Mouse (Mus musculus) heart, embryonic 16.5 days (tissue): Measurements from ENCODE around the gene Oxsm. TPM values are rescaled to one million over a fixed set of nuclear protein-coding genes. Genes with fewer than 3 reads are reported as not detected.

Source experiments
- ATAC-seq: fragments of 200-750 bp; cut with Nextera tagmentation; replicated peaks from 2 replicates; pipeline ENCODE4 v1.8.0; 2017; ENCODE audit warnings: moderate number of reproducible peaks; ENCODE audit not compliant: insufficient read depth, low FRiP score; ENCODE audit errors: extremely low read depth
- H3K27ac ChIP-seq: fragments of 300-500 bp; sonication (generic); 2 replicates; pipeline ENCODE4 v1.5.1; 2014; ENCODE audit warnings: mild to moderate bottlenecking, low read length, control low read depth, moderate library complexity
- H3K27me3 ChIP-seq: fragments of 300-500 bp; sonication (generic); 2 replicates; pipeline ENCODE4 v1.6.1; 2014; ENCODE audit warnings: low read length, mixed read lengths; ENCODE audit not compliant: control insufficient read depth, insufficient read depth
- H3K36me3 ChIP-seq: fragments of 300-500 bp; sonication (generic); 2 replicates; pipeline ENCODE4 v1.6.1; 2014; ENCODE audit not compliant: control insufficient read depth, insufficient read depth
- H3K4me1 ChIP-seq: fragments of 300-500 bp; sonication (generic); 2 replicates; pipeline ENCODE4 v1.6.1; 2014; ENCODE audit warnings: low read length, mixed read lengths; ENCODE audit not compliant: control insufficient read depth, insufficient read depth
- H3K4me2 ChIP-seq: fragments of 300-500 bp; sonication (generic); 2 replicates; pipeline ENCODE4 v1.6.1; 2014; ENCODE audit warnings: low read depth, mild to moderate bottlenecking, control low read depth, low read length
- H3K4me3 ChIP-seq: fragments of 300-500 bp; sonication (generic); 2 replicates; pipeline ENCODE4 v1.5.1; 2014; ENCODE audit warnings: mild to moderate bottlenecking, control low read depth, low read length
- H3K9ac ChIP-seq: fragments of 300-500 bp; sonication (generic); 2 replicates; pipeline ENCODE4 v1.6.1; 2014; ENCODE audit warnings: low read length, control low read depth
- H3K9me3 ChIP-seq: fragments of 300-500 bp; sonication (generic); replicated peaks from 2 replicates; pipeline ENCODE4 v1.6.1; 2016; ENCODE audit warnings: low read length; ENCODE audit not compliant: control insufficient read depth
- WGBS: fragments of 180-500 bp; shearing (Covaris S2); extraction: QIAGEN DNeasy Blood & Tissue Kit; methylation state at CpG from one replicate; pipeline ENCODE4 v1.1.7; 2014; 5-methylcytosine and 5-hydroxymethylcytosine counted together
- polyA plus RNA-seq: library from polyadenylated mRNA; unstranded; fragments of >200 nt; fragmentation: Nextera tagmentation; extraction: Ambion mirVana; gene quantifications from 2 replicates; pipeline ENCODE4 v1.2.1, GENCODE M21; 2015

The Oxsm gene
- polyA plus RNA-seq, 1 experiment from 2014 or later, result 4.0 TPM

- Histone ChIP-seq H3K4me1 (no peaks in the 10 kb centered on the region), H3K4me2 (no peak overlapping the region), H3K36me3 (no peaks in the 10 kb centered on the region), H3K27ac (no peak overlapping the region), H3K27me3 (no peaks in the 10 kb centered on the region), H3K9ac (no peak overlapping the region), H3K9me3 (no peaks in the 10 kb centered on the region), H3K4me3 (no peak overlapping the region)
- ATAC-seq, result no peak
- WGBS, result 55% methylated on average over 2 of the region's 2 CpGs
Observed at GRCm38 (mm10) chr14:16219015-16219414, 30.6 kb downstream of the Oxsm start.

DNA sequence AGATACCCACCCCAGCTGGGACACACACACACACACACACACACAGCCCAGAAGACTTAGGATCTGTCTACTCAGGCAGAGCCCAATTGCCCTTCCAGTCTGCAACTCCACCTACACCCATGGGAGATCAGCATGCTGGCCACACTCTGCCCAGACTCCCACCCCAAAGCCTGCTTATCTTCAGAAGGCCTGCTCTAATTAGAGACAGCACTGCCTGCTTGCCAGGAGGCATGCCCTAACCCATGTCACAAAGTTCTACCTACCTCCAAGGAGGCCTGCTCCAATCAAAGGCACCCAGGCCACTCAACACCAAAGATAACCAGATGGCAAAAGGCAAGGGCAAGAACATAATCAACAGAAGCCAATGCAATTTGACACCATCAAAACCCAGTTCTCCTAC is 41.9 kb downstream of the Oxsm start:
- no peak overlapping the region for H3K4me2 ChIP-seq
- no peaks in the 10 kb centered on the region for H3K4me1 ChIP-seq
- H3K27ac ChIP-seq, result no peak overlapping the region
- H3K27me3 ChIP-seq, result no peaks in the 10 kb centered on the region
- no peaks in the 10 kb centered on the region for H3K9me3 ChIP-seq
- no peak overlapping the region for H3K9ac ChIP-seq
- no peak for ATAC-seq
- H3K4me3 ChIP-seq, result no peak overlapping the region
- H3K36me3 ChIP-seq, result no peaks in the 10 kb centered on the region

DNA sequence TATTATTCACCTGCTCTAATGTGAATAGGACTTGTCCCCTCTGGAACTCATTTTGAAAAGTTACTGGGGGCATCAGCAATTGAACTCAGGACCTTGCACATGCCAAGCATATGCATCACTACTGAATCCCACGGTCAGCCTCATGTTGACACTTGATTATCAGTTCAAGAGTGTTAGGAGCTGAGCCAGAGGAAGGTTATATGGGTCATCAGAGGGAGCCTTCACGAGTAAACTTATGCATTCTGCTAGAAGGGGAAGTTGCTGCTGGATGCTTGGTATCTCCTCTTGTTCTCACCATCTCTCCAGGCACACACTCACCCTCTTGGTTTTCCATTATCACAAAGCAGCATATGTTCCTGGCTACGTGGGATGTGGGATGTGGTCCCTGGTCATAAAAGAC is 47.9 kb downstream of the Oxsm start:
- Histone ChIP-seq H3K27ac (no peak overlapping the region), H3K9me3 (no peaks in the 10 kb centered on the region), H3K36me3 (no peaks in the 10 kb centered on the region), H3K27me3 (no peaks in the 10 kb centered on the region), H3K4me2 (no peak overlapping the region), H3K9ac (no peak overlapping the region), H3K4me1 (peaks cover 10% of the 10 kb centered on the region), H3K4me3 (no peak overlapping the region)
- WGBS, result 14% methylated on average over 3 of the region's 3 CpGs
- no peak for ATAC-seq

- Histone ChIP-seq H3K9me3 (no peaks in the 10 kb centered on the region), H3K4me3 (no peak overlapping the region), H3K9ac (no peak overlapping the region), H3K27me3 (no peaks in the 10 kb centered on the region), H3K4me1 (peaks cover 10% of the 10 kb centered on the region), H3K27ac (no peak overlapping the region; the same call in 1 of the 2 replicates), H3K36me3 (no peaks in the 10 kb centered on the region), H3K4me2 (peak overlapping the region; percentile 35; the same call in 1 of the 2 replicates)
- WGBS, result 40% methylated on average over 8 of the region's 8 CpGs
- 0 out of 2 replicates have a peak, but pooled peaks have one; percentile 32 for ATAC-seq
Observed at GRCm38 (mm10) chr14:16200969-16201638, 48.5 kb downstream of the Oxsm start.

GRCm38 (mm10) chr14:16200220-16200912 is 49.2 kb downstream of the Oxsm start:
- no peak overlapping the region for H3K9ac ChIP-seq
- H3K4me1 ChIP-seq, result peaks cover 10% of the 10 kb centered on the region
- 46% methylated on average over 6 of the region's 6 CpGs for WGBS
- no peaks in the 10 kb centered on the region for H3K36me3 ChIP-seq
- no peaks in the 10 kb centered on the region for H3K27me3 ChIP-seq
- H3K4me3 ChIP-seq, result no peak overlapping the region
- no peak for ATAC-seq
- no peaks in the 10 kb centered on the region for H3K9me3 ChIP-seq
- H3K4me2 ChIP-seq, result peak overlapping the region; percentile 35; the same call in 1 of the 2 replicates
- peak overlapping the region; percentile 37 for H3K27ac ChIP-seq

- no peak overlapping the region for H3K27ac ChIP-seq
- 55% methylated on average over 4 of the region's 4 CpGs for WGBS
- ATAC-seq, result no peak
- no peaks in the 10 kb centered on the region for H3K9me3 ChIP-seq
- no peaks in the 10 kb centered on the region for H3K27me3 ChIP-seq
- no peaks in the 10 kb centered on the region for H3K36me3 ChIP-seq
- H3K9ac ChIP-seq, result no peak overlapping the region
- peaks cover 10% of the 10 kb centered on the region for H3K4me1 ChIP-seq
- no peak overlapping the region for H3K4me2 ChIP-seq
- no peak overlapping the region for H3K4me3 ChIP-seq
Observed at GRCm38 (mm10) chr14:16196518-16196917, 53.1 kb downstream of the Oxsm start.

DNA sequence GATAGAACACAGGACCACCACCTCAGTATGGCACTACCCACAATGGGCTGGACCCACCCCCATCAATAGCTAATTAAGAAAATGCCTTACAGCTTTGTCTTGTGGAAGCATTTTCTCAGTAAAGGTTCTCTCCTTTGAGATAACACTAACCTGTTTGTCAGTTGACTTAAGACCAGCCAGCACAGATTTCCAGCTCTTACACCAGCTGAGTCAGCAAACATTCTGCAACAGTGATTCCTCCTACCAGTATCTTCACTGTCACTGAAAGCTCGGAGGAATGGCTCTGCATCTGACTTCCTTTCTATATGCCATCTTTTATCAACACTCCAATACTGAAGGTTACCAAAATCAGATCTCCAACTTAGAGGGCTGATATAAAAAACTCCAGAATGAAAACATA is 54.1 kb downstream of the Oxsm start:
- 51% methylated on average over 1 of the region's 1 CpGs for whole genome bisulfite sequencing
- Histone ChIP-seq H3K36me3 (no peaks in the 10 kb centered on the region), H3K27me3 (no peaks in the 10 kb centered on the region), H3K9ac (no peak overlapping the region), H3K4me1 (peaks cover 4% of the 10 kb centered on the region), H3K27ac (no peak overlapping the region), H3K4me3 (no peak overlapping the region), H3K9me3 (no peaks in the 10 kb centered on the region), H3K4me2 (no peak overlapping the region)
- ATAC-seq, result no peak

DNA sequence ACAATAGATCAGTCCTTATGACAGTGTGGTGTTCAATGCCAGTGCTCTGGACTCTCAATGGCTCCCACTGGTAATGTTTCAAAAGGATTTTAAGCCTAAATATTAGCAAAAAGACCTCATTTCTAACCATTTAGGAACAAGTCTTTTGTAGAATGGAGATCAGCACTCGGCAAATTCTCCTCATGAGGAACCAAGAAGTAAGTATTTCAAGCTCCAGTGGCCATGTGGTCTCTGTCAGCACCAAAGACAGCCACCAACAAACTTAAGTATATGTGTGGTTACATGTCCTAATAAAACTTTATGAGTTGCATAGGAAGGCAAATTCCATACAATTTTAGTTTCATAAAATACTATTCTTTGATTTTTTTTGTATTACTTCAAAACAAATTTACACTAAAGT is 55.5 kb downstream of the Oxsm start:
- Histone ChIP-seq H3K4me1 (no peaks in the 10 kb centered on the region), H3K27me3 (no peaks in the 10 kb centered on the region), H3K9me3 (no peaks in the 10 kb centered on the region), H3K4me3 (no peak overlapping the region), H3K4me2 (no peak overlapping the region), H3K27ac (no peak overlapping the region), H3K9ac (no peak overlapping the region), H3K36me3 (no peaks in the 10 kb centered on the region)
- ATAC-seq, result no peak
- 65% methylated on average over 1 of the region's 1 CpGs for WGBS

DNA sequence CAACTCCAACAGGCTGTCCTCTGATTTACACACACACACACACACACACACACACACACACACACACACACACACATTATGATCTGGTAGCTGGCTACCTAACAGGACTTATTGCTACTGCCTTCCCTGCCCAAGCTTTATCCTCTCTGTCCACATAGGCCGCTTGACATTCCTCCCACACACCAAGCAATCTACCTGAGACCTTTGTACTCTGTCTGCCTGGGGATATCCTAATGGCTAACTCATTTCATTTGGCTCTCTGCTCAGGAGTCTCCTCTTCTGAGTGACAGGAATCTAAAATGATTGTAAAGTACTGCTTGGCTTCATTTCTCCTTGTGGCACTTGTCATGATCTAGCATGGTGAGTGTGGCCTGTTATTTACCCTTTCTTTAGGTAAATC is 60.5 kb downstream of the Oxsm start:
- no peak for ATAC-seq
- Histone ChIP-seq H3K9ac (no peak overlapping the region), H3K36me3 (no peaks in the 10 kb centered on the region), H3K27ac (no peak overlapping the region), H3K4me3 (no peak overlapping the region), H3K27me3 (no peaks in the 10 kb centered on the region), H3K4me2 (no peak overlapping the region), H3K4me1 (no peaks in the 10 kb centered on the region), H3K9me3 (no peaks in the 10 kb centered on the region)
- 68% methylated on average over 1 of the region's 1 CpGs for WGBS
